In genomic region chr12:100187756-100188430, GRCm38 (mm10) we compare ENCODE assay signal across 8 mouse cellular contexts. TPM values are rescaled to one million over a fixed set of nuclear protein-coding genes. Genes with fewer than 3 reads are reported as not detected.
DNase-seq lines count a peak whose midpoint lies in the region; ATAC-seq and TF ChIP-seq lines count a peak whose summit lies in the region.

No protein-coding gene starts in this region.

- peaks cover 7% of the 10 kb centered on the region; the same call in 1 of the 2 replicates for H3K4me1 ChIP-seq in neural tube, embryonic 11.5 days (ENCODE audit: control insufficient read depth, insufficient read depth, low read length)
- H3K4me1 ChIP-seq in bone marrow, adult 2 months (ENCODE audit: control insufficient read depth, insufficient read depth, low read length), result peaks cover 2% of the 10 kb centered on the region; the same call in 1 of the 2 replicates
- H3K4me1 ChIP-seq in heart, embryonic 14.5 days (ENCODE audit: control insufficient read depth in 2 of 2, insufficient read depth in 2 of 2, low read length in 2 of 2), result peaks cover 4 to 7% of the 10 kb centered on the region in 2 experiments; a peak in 3 of 4 replicates
- peaks cover 12% of the 10 kb centered on the region for H3K4me1 ChIP-seq in midbrain, embryonic 11.5 days (ENCODE audit: control insufficient read depth, insufficient read depth, low read length)

- H3K9ac ChIP-seq in neural tube, embryonic 11.5 days (ENCODE audit: low read length), result peak overlapping the region; percentile 71
- H3K9ac ChIP-seq in heart, embryonic 14.5 days (ENCODE audit: low read length), result peak overlapping the region; percentile 81
- peak overlapping the region; percentile 84 for H3K9ac ChIP-seq in midbrain, embryonic 11.5 days (ENCODE audit: low read length)

- H3K27ac ChIP-seq in neural tube, embryonic 11.5 days (ENCODE audit: low read depth, low read length), result peak overlapping the region; percentile 80
- peak overlapping the region; percentile 78 for H3K27ac ChIP-seq in bone marrow, adult 2 months (ENCODE audit: control insufficient read depth, insufficient read depth, low read depth, low read length, poor library complexity)
- peak overlapping the region; percentile 83 to 90 for H3K27ac ChIP-seq in heart, embryonic 14.5 days (replicated peaks in 1 of 2; ENCODE audit: control insufficient read depth in 1 of 2, insufficient read depth in 1 of 2, low read depth in 2 of 2, low read length in 2 of 2)
- H3K27ac ChIP-seq in midbrain, embryonic 11.5 days (ENCODE audit: low read depth, low read length), result peak overlapping the region; percentile 98

- no peak for TF ChIP-seq POLR2A in bone marrow, adult 2 months (IDR thresholded peaks at IDR 0.05; ENCODE audit: borderline replicate concordance, control insufficient read depth, low read depth, low read length)

- 1% methylated on average over 29 of the region's 29 CpGs for WGBS in neural tube, embryonic 11.5 days
- under 1% methylated on average over 29 of the region's 29 CpGs for WGBS in bone marrow, adult 2 months
- WGBS in heart, embryonic 14.5 days, result 2% methylated on average over 29 of the region's 29 CpGs
- 2% methylated on average over 29 of the region's 29 CpGs for WGBS in midbrain, embryonic 11.5 days

- H3K4me3 ChIP-seq in neural tube, embryonic 11.5 days (ENCODE audit: low read depth, low read length), result peak overlapping the region; percentile 49
- H3K4me3 ChIP-seq in bone marrow, adult 2 months (replicated peaks; ENCODE audit: control insufficient read depth, low read depth, low read length), result peak overlapping the region; percentile 57
- H3K4me3 ChIP-seq in heart, embryonic 14.5 days (ENCODE audit: control insufficient read depth in 1 of 2, insufficient read depth in 1 of 2, low read depth in 1 of 2, low read length in 2 of 2), result peak overlapping the region; percentile 57 to 58
- peak overlapping the region; percentile 59 for H3K4me3 ChIP-seq in midbrain, embryonic 11.5 days (ENCODE audit: low read depth, low read length)

- ATAC-seq in neural tube, embryonic 11.5 days (ENCODE audit: insufficient read depth, low FRiP score, low TSS enrichment), result no peak; the same call in 1 of the 2 replicates
- ATAC-seq in heart, embryonic 14.5 days (ENCODE audit: insufficient number of reproducible peaks, insufficient read depth, low FRiP score, low read depth), result no peak
- no peak for ATAC-seq in midbrain, embryonic 11.5 days (ENCODE audit: low FRiP score)

- no peaks in the 10 kb centered on the region for H3K27me3 ChIP-seq in neural tube, embryonic 11.5 days (ENCODE audit: control insufficient read depth, insufficient read depth, low read length)
- no peaks in the 10 kb centered on the region for H3K27me3 ChIP-seq in heart, embryonic 14.5 days (ENCODE audit: control insufficient read depth, insufficient read depth, low read length)
- H3K27me3 ChIP-seq in midbrain, embryonic 11.5 days (ENCODE audit: control insufficient read depth, insufficient read depth, low read length), result no peaks in the 10 kb centered on the region

- no peaks in the 10 kb centered on the region for H3K36me3 ChIP-seq in neural tube, embryonic 11.5 days (ENCODE audit: control insufficient read depth, insufficient read depth, low read length)
- no peaks in the 10 kb centered on the region for H3K36me3 ChIP-seq in heart, embryonic 14.5 days (ENCODE audit: control insufficient read depth, insufficient read depth, low read length)
- H3K36me3 ChIP-seq in midbrain, embryonic 11.5 days (ENCODE audit: control insufficient read depth, insufficient read depth, low read length), result no peaks in the 10 kb centered on the region

- no peak for TF ChIP-seq CTCF in bone marrow, adult 2 months (IDR thresholded peaks at IDR 0.05; ENCODE audit: control insufficient read depth, insufficient read depth, low read length)

- peak overlapping the region; percentile 87 for H3K4me2 ChIP-seq in neural tube, embryonic 11.5 days (ENCODE audit: low read depth)
- H3K4me2 ChIP-seq in heart, embryonic 14.5 days (ENCODE audit: low read length), result peak overlapping the region; percentile 91
- peak overlapping the region; percentile 86 for H3K4me2 ChIP-seq in midbrain, embryonic 11.5 days

- DNase-seq in neural tube, embryonic 11.5 days (ENCODE audit: low spot score), result no peak
- no peak for DNase-seq in neural tube, embryonic 10.5 days (ENCODE audit: extremely low spot score, low spot score)
- peak; percentile 57 to 72 for DNase-seq in kidney, postnatal 25 days
- peak; percentile 96 for DNase-seq in midbrain, embryonic 11.5 days (ENCODE audit: low spot score, missing footprints)
- DNase-seq in right cerebral cortex, adult 18-20 months, result no peak
- DNase-seq in layer of hippocampus, adult 9-11 months, result no peak

- H3K9me3 ChIP-seq in neural tube, embryonic 11.5 days (ENCODE audit: control insufficient read depth, low read length), result no peaks in the 10 kb centered on the region
- H3K9me3 ChIP-seq in heart, embryonic 14.5 days (ENCODE audit: control insufficient read depth, low read length), result 0 out of 2 replicates have a peak, but pooled peaks cover under 1% of the 10 kb centered on the region
- no peaks in the 10 kb centered on the region for H3K9me3 ChIP-seq in midbrain, embryonic 11.5 days (ENCODE audit: control insufficient read depth, low read length)

RNA-seq across cellular contexts. Expression of gene Calm1, which starts 11.3 kb away (rescaled TPM):
- polyA plus RNA-seq in neural tube, embryonic 11.5 days (2014; fragmentation: Nextera tagmentation; extraction: Ambion mirVana), result 1,303 and 1,315 TPM in 2 replicates
- polyA plus RNA-seq in bone marrow, adult 2 months (2011; ENCODE audit: insufficient read depth, insufficient read length, low replicate concordance, missing spikeins), result 105 and 143 TPM in 2 replicates
- polyA plus RNA-seq in heart, embryonic 14.5 days (2014; fragmentation: Nextera tagmentation; extraction: Ambion mirVana), result 749 and 783 TPM in 2 replicates
- 1,565 and 1,591 TPM in 2 replicates for polyA plus RNA-seq in midbrain, embryonic 11.5 days (2014; fragmentation: Nextera tagmentation; extraction: Ambion mirVana)

RNA-seq across cellular contexts. Expression of gene Nrde2, which starts 28.4 kb away (rescaled TPM):
- polyA plus RNA-seq in neural tube, embryonic 11.5 days (2014; fragmentation: Nextera tagmentation; extraction: Ambion mirVana), result 11.9 and 13.6 TPM in 2 replicates
- polyA plus RNA-seq in bone marrow, adult 2 months (2011; ENCODE audit: insufficient read depth, insufficient read length, low replicate concordance, missing spikeins), result 10.0 and 19.8 TPM in 2 replicates
- 8.1 and 10.9 TPM in 2 replicates for polyA plus RNA-seq in heart, embryonic 14.5 days (2014; fragmentation: Nextera tagmentation; extraction: Ambion mirVana)
- polyA plus RNA-seq in midbrain, embryonic 11.5 days (2014; fragmentation: Nextera tagmentation; extraction: Ambion mirVana), result 11.6 and 13.5 TPM in 2 replicates

Comparison
In these comparisons a context has a peak if more than half of its experiments do, and no peak if none do; other contexts are left out.
1. DNase-seq: peak in kidney, postnatal 25 days (2 of 2) and midbrain, embryonic 11.5 days (single experiment); none in neural tube, embryonic 11.5 days (single experiment), neural tube, embryonic 10.5 days (single experiment), right cerebral cortex, adult 18-20 months (single experiment) and layer of hippocampus, adult 9-11 months (single experiment).
2. Peak in every context shown above with its lines, with median percentiles within 50 percentile points of each other: H3K27ac ChIP-seq, H3K4me2 ChIP-seq, H3K4me3 ChIP-seq and H3K9ac ChIP-seq.